Mouse (Mus musculus) midbrain, postnatal 0 days (tissue): ENCODE results near the gene Hnf1a. TPM values are rescaled to one million over a fixed set of nuclear protein-coding genes. Genes with fewer than 3 reads are reported as not detected.

Source experiments
- ATAC-seq: fragments of 200-750 bp; cut with Nextera tagmentation; 2 replicates; pipeline ENCODE4 v1.8.0; 2017; ENCODE audit warnings: moderate number of reproducible peaks, mild to moderate bottlenecking, moderate TSS enrichment, moderate library complexity; ENCODE audit not compliant: low FRiP score
- DNase-seq: peaks from one replicate; pipeline ENCODE4 v3.0.0-alpha.2; 2015; ENCODE audit warnings: low spot score
- H3K27ac ChIP-seq: fragments of 300-500 bp; sonication (generic); 2 replicates; pipeline ENCODE4 v1.5.1; 2014; ENCODE audit warnings: low read depth, mild to moderate bottlenecking, low read length, mixed read lengths
- H3K27me3 ChIP-seq: fragments of 300-500 bp; sonication (generic); 2 replicates; pipeline ENCODE4 v1.6.1; 2014; ENCODE audit warnings: low read length, control low read depth, mixed read lengths; ENCODE audit not compliant: insufficient read depth
- H3K36me3 ChIP-seq: fragments of 300-500 bp; sonication (generic); 2 replicates; pipeline ENCODE4 v1.6.1; 2014; ENCODE audit warnings: low read length, control low read depth, mixed read lengths; ENCODE audit not compliant: insufficient read depth
- H3K4me1 ChIP-seq: fragments of 300-500 bp; sonication (generic); 2 replicates; pipeline ENCODE4 v1.6.1; 2014; ENCODE audit warnings: mild to moderate bottlenecking, control low read depth, antibody characterized with exemption, low read length, mixed read lengths; ENCODE audit not compliant: insufficient read depth
- H3K4me2 ChIP-seq: fragments of 300-500 bp; sonication (generic); 2 replicates; pipeline ENCODE4 v1.6.1; 2014; ENCODE audit warnings: low read depth, mild to moderate bottlenecking, low read length, mixed read lengths; ENCODE audit not compliant: poor library complexity, severe bottlenecking
- H3K4me3 ChIP-seq: fragments of 300-500 bp; sonication (generic); 2 replicates; pipeline ENCODE4 v1.5.1; 2014; ENCODE audit warnings: low read depth, mild to moderate bottlenecking, low read length, moderate library complexity
- H3K9ac ChIP-seq: fragments of 300-500 bp; sonication (generic); replicated peaks from 2 replicates; pipeline ENCODE4 v1.6.1; 2014; ENCODE audit warnings: mild to moderate bottlenecking, low read length, moderate library complexity, mixed read lengths; ENCODE audit not compliant: poor library complexity, severe bottlenecking
- H3K9me3 ChIP-seq: fragments of 300-500 bp; sonication (generic); 2 replicates; pipeline ENCODE4 v1.6.1; 2016; ENCODE audit warnings: low read length, control low read depth
- CTCF ChIP-seq: IDR thresholded peaks from 2 replicates; pipeline ENCODE4 v1.5.1; 2016; ENCODE audit warnings: antibody characterized with exemption, mild to moderate bottlenecking
- WGBS: fragments of 180-500 bp; shearing (Covaris S2); extraction: QIAGEN DNeasy Blood & Tissue Kit; methylation state at CpG from one replicate; pipeline ENCODE4 v1.1.7; 2014; 5-methylcytosine and 5-hydroxymethylcytosine counted together
- polyA plus RNA-seq: library from polyadenylated mRNA; unstranded; fragments of >200 nt; fragmentation: Nextera tagmentation; extraction: Ambion mirVana; gene quantifications from 2 replicates; pipeline ENCODE4 v1.2.1, GENCODE M21; 2015
- total RNA-seq: library from RNA; depleted of rRNA; stranded (reverse); fragments of >200 nt; gene quantifications from 2 replicates; pipeline ENCODE4 v1.2.3, GENCODE M21; 2014

Gene Hnf1a
- total and polyA plus RNA-seq, 2 experiments from 2014 or later, result 0.05 TPM; not detected in 1

DNA sequence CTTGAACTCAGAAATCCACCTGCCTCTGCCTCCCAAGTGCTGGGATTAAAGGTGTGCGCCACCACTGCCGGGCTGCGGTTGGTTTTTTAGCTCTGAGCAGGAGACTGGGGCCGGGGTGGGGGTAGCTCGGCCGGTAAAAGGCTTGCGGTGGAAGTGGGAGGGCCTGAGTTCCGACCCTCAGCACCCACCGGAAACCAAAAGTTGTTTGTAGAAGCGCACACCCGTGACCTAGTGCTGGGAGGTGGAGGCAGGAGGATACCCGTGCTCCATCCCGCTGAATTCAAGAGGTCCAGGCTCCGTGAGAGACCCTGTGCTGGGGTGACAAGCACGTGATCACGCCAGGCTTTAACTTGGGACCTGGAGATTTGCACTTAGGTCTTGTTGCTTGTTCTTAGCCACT lies 25.6 kb upstream of the Hnf1a start:
- Histone ChIP-seq H3K36me3 (no peaks in the 10 kb centered on the region), H3K4me3 (no peak overlapping the region), H3K4me2 (no peak overlapping the region), H3K4me1 (no peaks in the 10 kb centered on the region), H3K27ac (no peak overlapping the region), H3K9me3 (no peaks in the 10 kb centered on the region), H3K27me3 (no peaks in the 10 kb centered on the region), H3K9ac (no peak overlapping the region)
- ATAC-seq (no peak), DNase-seq (no peak)
- no peak for TF ChIP-seq CTCF
- WGBS, result 84% methylated on average over 16 of the region's 16 CpGs

GRCm38 (mm10) chr5:114985074-114985473 lies 14.2 kb upstream of the Hnf1a start:
- Histone ChIP-seq H3K4me3 (no peak overlapping the region), H3K27me3 (no peaks in the 10 kb centered on the region), H3K9ac (no peak overlapping the region), H3K36me3 (no peaks in the 10 kb centered on the region), H3K27ac (no peak overlapping the region), H3K9me3 (0 out of 2 replicates have a peak, but pooled peaks cover 2% of the 10 kb centered on the region), H3K4me2 (no peak overlapping the region), H3K4me1 (no peaks in the 10 kb centered on the region)
- no peak for DNase-seq
- no peak for TF ChIP-seq CTCF
- no peak for ATAC-seq

- Histone ChIP-seq H3K27ac (no peak overlapping the region), H3K9ac (no peak overlapping the region), H3K4me3 (no peak overlapping the region), H3K36me3 (no peaks in the 10 kb centered on the region), H3K27me3 (no peaks in the 10 kb centered on the region), H3K4me2 (no peak overlapping the region), H3K9me3 (no peaks in the 10 kb centered on the region), H3K4me1 (peaks cover 7% of the 10 kb centered on the region; the same call in 1 of the 2 replicates)
- no peak for TF ChIP-seq CTCF
- WGBS, result 53% methylated on average over 15 of the region's 15 CpGs
- DNase-seq (no peak), ATAC-seq (no peak)
Measured at GRCm38 (mm10) chr5:114982001-114982400, 11.1 kb upstream of the Hnf1a start.

DNA sequence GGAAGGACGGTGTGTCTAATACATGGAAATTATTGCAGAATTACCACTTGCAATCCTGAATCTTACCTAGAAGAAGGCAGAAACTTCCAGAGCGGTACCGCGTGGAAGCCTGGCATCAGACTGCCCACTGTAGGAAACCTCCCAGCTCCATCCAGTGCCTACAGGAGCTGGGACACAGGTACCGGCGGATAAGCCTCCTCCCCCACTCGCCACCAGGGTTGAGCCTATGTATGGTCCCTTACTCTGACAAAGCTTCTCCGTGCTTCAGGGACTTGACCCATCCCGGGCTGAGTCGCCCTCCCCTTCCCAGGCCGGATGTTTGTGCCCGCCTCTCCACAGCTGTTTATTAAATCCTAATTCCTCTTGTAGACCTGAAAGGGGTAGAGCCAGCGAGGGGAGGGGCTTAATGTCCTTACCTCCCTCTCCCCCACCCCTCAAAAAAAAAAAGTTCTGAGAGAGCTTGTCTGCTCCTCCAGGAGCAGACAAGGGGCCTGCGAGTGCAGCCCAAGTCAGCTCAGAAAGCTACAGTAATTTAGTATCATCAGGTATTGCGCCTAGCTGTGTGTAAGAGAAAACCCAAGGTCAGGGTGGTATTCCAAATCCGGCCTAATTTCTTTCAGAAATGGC lies 9.3 kb upstream of the Hnf1a start:
- 0 out of 2 replicates have a peak overlapping the region, but pooled peaks have one; percentile 34 for H3K9ac ChIP-seq
- peak overlapping the region; percentile 38; the same call in 1 of the 2 replicates for H3K4me3 ChIP-seq
- ATAC-seq (no peak), DNase-seq (no peak)
- no peaks in the 10 kb centered on the region for H3K36me3 ChIP-seq
- H3K9me3 ChIP-seq, result no peaks in the 10 kb centered on the region
- 23% methylated on average over 16 of the region's 16 CpGs for WGBS
- peaks cover 7% of the 10 kb centered on the region; the same call in 1 of the 2 replicates for H3K4me1 ChIP-seq
- no peaks in the 10 kb centered on the region for H3K27me3 ChIP-seq
- no peak for TF ChIP-seq CTCF
- H3K27ac ChIP-seq, result no peak overlapping the region
- H3K4me2 ChIP-seq, result peak overlapping the region; percentile 74

DNA sequence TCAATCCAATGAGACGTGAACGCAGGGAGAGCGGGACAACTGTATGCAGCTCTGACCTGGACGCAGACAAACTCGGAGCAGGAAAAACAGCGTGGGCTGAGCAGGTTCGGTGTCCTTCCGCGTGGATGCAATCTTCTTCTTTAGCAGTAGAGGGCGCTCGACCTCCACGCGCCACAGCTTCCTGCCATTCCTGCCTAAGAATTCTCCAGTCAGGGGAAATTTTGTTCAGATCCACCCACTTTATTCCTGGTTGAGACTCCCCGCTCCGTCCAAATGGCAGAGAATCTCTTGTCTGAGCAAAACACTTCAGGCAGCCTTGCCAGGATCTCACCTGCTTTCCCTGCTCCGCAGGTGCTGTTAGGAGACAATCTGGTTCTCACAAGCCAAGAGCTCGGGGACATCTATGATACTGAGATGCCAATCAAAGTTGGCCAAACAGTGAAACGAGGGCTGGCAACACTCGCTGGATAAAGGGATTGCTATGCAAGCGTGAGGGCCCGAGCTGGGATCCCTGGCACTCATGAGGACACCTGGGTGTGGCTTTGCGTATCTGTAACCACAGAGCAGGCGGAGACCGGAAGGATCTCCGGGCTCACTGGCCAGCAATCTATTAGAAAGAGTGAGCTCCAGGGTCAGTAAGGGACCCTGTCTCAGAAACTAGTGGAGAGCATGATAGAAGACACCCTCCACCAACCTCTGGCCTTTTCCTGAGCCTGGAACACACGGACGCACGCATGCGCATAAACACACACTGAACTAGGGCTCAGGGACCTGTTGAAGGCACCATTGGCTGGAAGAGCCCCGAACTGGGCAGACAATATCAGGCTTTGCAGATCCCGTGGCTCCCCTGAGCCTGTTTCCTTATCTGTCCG lies 8.6 kb upstream of the Hnf1a start:
- Histone ChIP-seq H3K4me3 (peak overlapping the region; percentile 38), H3K4me2 (peak overlapping the region; percentile 74), H3K4me1 (peaks cover 7% of the 10 kb centered on the region; the same call in 1 of the 2 replicates), H3K36me3 (no peaks in the 10 kb centered on the region), H3K27me3 (no peaks in the 10 kb centered on the region), H3K9me3 (no peaks in the 10 kb centered on the region), H3K27ac (no peak overlapping the region), H3K9ac (peak overlapping the region; percentile 34; the same call in 1 of the 2 replicates)
- 3% methylated on average over 32 of the region's 32 CpGs for WGBS
- DNase-seq (peak; percentile 81), ATAC-seq (peak; percentile 44)
- peak; percentile 94 for TF ChIP-seq CTCF

- Histone ChIP-seq H3K36me3 (no peaks in the 10 kb centered on the region), H3K27ac (no peak overlapping the region), H3K4me2 (peak overlapping the region; percentile 74), H3K4me3 (peak overlapping the region; percentile 38; the same call in 1 of the 2 replicates), H3K27me3 (no peaks in the 10 kb centered on the region), H3K9ac (no peak overlapping the region), H3K4me1 (peaks cover 7% of the 10 kb centered on the region; the same call in 1 of the 2 replicates), H3K9me3 (no peaks in the 10 kb centered on the region)
- ATAC-seq (no peak), DNase-seq (peak; percentile 74)
- 4% methylated on average over 6 of the region's 6 CpGs for WGBS
- TF ChIP-seq CTCF, result no peak
Measured at GRCm38 (mm10) chr5:114978888-114979249, 8.0 kb upstream of the Hnf1a start.
